Comparison of ENCODE assay signal across 15 mouse cellular contexts in genomic region chr2:148188865-148189264, GRCm38 (mm10).
DNase-seq lines count a peak whose midpoint lies in the region; ATAC-seq and TF ChIP-seq lines count a peak whose summit lies in the region.
"Had no signal": no experiment of that assay in that cellular context is flagged by ENCODE, and none has a peak within 500 bp of the region (broad histone marks: within the 10 kb centered on the region; RNA-seq: fewer than 3 reads in every experiment).

No protein-coding gene starts in this region.

- H3K4me3 ChIP-seq in heart, embryonic 11.5 days (ENCODE audit: low read depth, low read length): no peak overlapping the region
- H3K4me3 ChIP-seq in lung, adult 2 months (replicated peaks; ENCODE audit: extremely low read depth, low read depth, low read length): no peak overlapping the region
- H3K4me3 ChIP-seq in embryonic facial prominence, embryonic 14.5 days (ENCODE audit: low read depth, low read length): no peak overlapping the region
- H3K4me3 ChIP-seq: embryonic facial prominence, embryonic 15.5 days; neural tube, embryonic 15.5 days had no signal

- H3K4me1 ChIP-seq in heart, embryonic 11.5 days (ENCODE audit: control insufficient read depth, insufficient read depth, low read length): peaks cover 11% of the 10 kb centered on the region; the same call in 1 of the 2 replicates
- peaks cover 19% of the 10 kb centered on the region for H3K4me1 ChIP-seq in lung, adult 2 months (ENCODE audit: control insufficient read depth, insufficient read depth, low read length)
- H3K4me1 ChIP-seq in embryonic facial prominence, embryonic 14.5 days (ENCODE audit: control insufficient read depth, insufficient read depth, low read length): no peaks in the 10 kb centered on the region
- H3K4me1 ChIP-seq: embryonic facial prominence, embryonic 15.5 days; neural tube, embryonic 15.5 days had no signal

- H3K9ac ChIP-seq in heart, embryonic 11.5 days (ENCODE audit: low read depth, low read length): no peak overlapping the region
- H3K9ac ChIP-seq in embryonic facial prominence, embryonic 14.5 days (ENCODE audit: low read depth, low read length): no peak overlapping the region
- H3K9ac ChIP-seq: embryonic facial prominence, embryonic 15.5 days; neural tube, embryonic 15.5 days had no signal

- H3K36me3 ChIP-seq in heart, embryonic 11.5 days (ENCODE audit: control insufficient read depth, insufficient read depth, low read length): no peaks in the 10 kb centered on the region
- no peaks in the 10 kb centered on the region for H3K36me3 ChIP-seq in embryonic facial prominence, embryonic 14.5 days (ENCODE audit: control insufficient read depth, insufficient read depth, low read length)
- H3K36me3 ChIP-seq: embryonic facial prominence, embryonic 15.5 days; neural tube, embryonic 15.5 days had no signal

- no peaks in the 10 kb centered on the region for H3K9me3 ChIP-seq in heart, embryonic 11.5 days (replicated peaks; ENCODE audit: control insufficient read depth, low read length)
- H3K9me3 ChIP-seq in embryonic facial prominence, embryonic 14.5 days (ENCODE audit: control insufficient read depth, low read length): no peaks in the 10 kb centered on the region
- H3K9me3 ChIP-seq: embryonic facial prominence, embryonic 15.5 days; neural tube, embryonic 15.5 days had no signal

- WGBS in heart, embryonic 11.5 days (ENCODE audit: insufficient replicate concordance): 15% methylated on average over 2 of the region's 2 CpGs
- 44% methylated on average over 2 of the region's 2 CpGs for WGBS in lung, adult 2 months
- 43% methylated on average over 2 of the region's 2 CpGs for WGBS in embryonic facial prominence, embryonic 14.5 days

- TF ChIP-seq CTCF in lung, adult 2 months (IDR thresholded peaks at IDR 0.05; ENCODE audit: insufficient read depth, low read length): no peak

- H3K27me3 ChIP-seq in heart, embryonic 11.5 days (ENCODE audit: control insufficient read depth, insufficient read depth, low read length): peaks cover 10% of the 10 kb centered on the region
- H3K27me3 ChIP-seq in embryonic facial prominence, embryonic 14.5 days (replicated peaks; ENCODE audit: control insufficient read depth, insufficient read depth, low read length): no peaks in the 10 kb centered on the region
- H3K27me3 ChIP-seq: embryonic facial prominence, embryonic 15.5 days; neural tube, embryonic 15.5 days had no signal

- no peak for TF ChIP-seq POLR2A in lung, adult 2 months (IDR thresholded peaks at IDR 0.05; ENCODE audit: borderline replicate concordance, extremely low read depth, low read depth, low read length)

- H3K4me2 ChIP-seq in heart, embryonic 11.5 days: no peak overlapping the region
- no peak overlapping the region for H3K4me2 ChIP-seq in embryonic facial prominence, embryonic 14.5 days (ENCODE audit: low read depth, low read length)
- H3K4me2 ChIP-seq: embryonic facial prominence, embryonic 15.5 days; neural tube, embryonic 15.5 days had no signal

- ATAC-seq in heart, embryonic 11.5 days (replicated peaks; ENCODE audit: insufficient number of reproducible peaks, low FRiP score, low TSS enrichment): no peak
- no peak; the same call in 1 of the 2 replicates for ATAC-seq in embryonic facial prominence, embryonic 14.5 days (ENCODE audit: low read depth)
- ATAC-seq: forebrain, embryonic 16.5 days had no signal

- no peak overlapping the region for H3K27ac ChIP-seq in heart, embryonic 11.5 days (ENCODE audit: low read depth, low read length)
- H3K27ac ChIP-seq in embryonic facial prominence, embryonic 14.5 days (replicated peaks; ENCODE audit: low read depth, low read length): no peak overlapping the region
- H3K27ac ChIP-seq: embryonic facial prominence, embryonic 15.5 days; macrophage; neural tube, embryonic 15.5 days had no signal

- peak; percentile 61 for DNase-seq in heart, adult 8-10 months (ENCODE audit: low spot score)
- peak; percentile 36 for DNase-seq in lung, postnatal 36 days
- no peak for DNase-seq in lung, adult 2 months
- DNase-seq in embryonic facial prominence, embryonic 14.5 days (ENCODE audit: low spot score): peak; percentile 43
- peak; percentile 46 for DNase-seq in kidney, postnatal 10 days
- DNase-seq in layer of hippocampus, adult 9-10 months (ENCODE audit: low spot score): no peak
- no peak for DNase-seq in B cell, adult 2 months
- DNase-seq: cerebellum, postnatal 36 days; gastrocnemius, postnatal 36 days; thymus, postnatal 25 days had no signal

Comparison
In these comparisons a context has a peak if more than half of its experiments do, and no peak if none do; other contexts are left out.
1. DNase-seq: peak in heart, adult 8-10 months (single experiment), lung, postnatal 36 days (single experiment), embryonic facial prominence, embryonic 14.5 days (single experiment) and kidney, postnatal 10 days (single experiment); none in lung, adult 2 months (single experiment), layer of hippocampus, adult 9-10 months (single experiment) and B cell, adult 2 months (0 of 2).